ENCODE assay signal across 8 mouse cellular contexts in genomic region chr17:46436672-46437366, GRCm38 (mm10). TPM values are rescaled to one million over a fixed set of nuclear protein-coding genes. Genes with fewer than 3 reads are reported as not detected.
A peak's percentile ranks its signal among the peaks of the same experiment; 100 is the strongest.
DNase-seq lines count a peak whose midpoint lies in the region; ATAC-seq and TF ChIP-seq lines count a peak whose summit lies in the region.

No protein-coding gene starts in this region.

- no peaks in the 10 kb centered on the region for H3K36me3 ChIP-seq in lung, embryonic 14.5 days (ENCODE audit: insufficient read depth)
- no peaks in the 10 kb centered on the region for H3K36me3 ChIP-seq in forebrain, embryonic 12.5 days (replicated peaks)
- H3K36me3 ChIP-seq in midbrain, embryonic 16.5 days (ENCODE audit: control insufficient read depth, insufficient read depth, low read length), result no peaks in the 10 kb centered on the region

- H3K27me3 ChIP-seq in lung, embryonic 14.5 days (ENCODE audit: insufficient read depth, low read length), result 0 out of 2 replicates have a peak, but pooled peaks cover 9% of the 10 kb centered on the region
- peaks cover 39% of the 10 kb centered on the region for H3K27me3 ChIP-seq in forebrain, embryonic 12.5 days
- H3K27me3 ChIP-seq in midbrain, embryonic 16.5 days (ENCODE audit: control insufficient read depth, insufficient read depth, low read depth, low read length), result 0 out of 2 replicates have a peak, but pooled peaks cover 2% of the 10 kb centered on the region

- DNase-seq in lung, embryonic 14.5 days, result peak; percentile 47
- DNase-seq in lung, postnatal 14 days, result no peak
- DNase-seq in cerebellum, adult 11-12 months, result peak; percentile 53
- DNase-seq in kidney, adult 11 months, result peak; percentile 46
- DNase-seq in adipocyte (ENCODE audit: low spot score), result no peak
- no peak for DNase-seq in ovary, adult 18-20 months (ENCODE audit: low spot score)

- H3K27ac ChIP-seq in lung, embryonic 14.5 days (ENCODE audit: low read depth), result no peak overlapping the region
- no peak overlapping the region for H3K27ac ChIP-seq in forebrain, embryonic 12.5 days
- no peak overlapping the region for H3K27ac ChIP-seq in midbrain, embryonic 16.5 days (ENCODE audit: low read length)

- H3K9me3 ChIP-seq in lung, embryonic 14.5 days (ENCODE audit: low read depth, low read length), result no peaks in the 10 kb centered on the region
- no peaks in the 10 kb centered on the region for H3K9me3 ChIP-seq in forebrain, embryonic 12.5 days
- no peaks in the 10 kb centered on the region for H3K9me3 ChIP-seq in midbrain, embryonic 16.5 days (replicated peaks; ENCODE audit: control insufficient read depth, low read length, poor library complexity, severe bottlenecking)

- no peak overlapping the region for H3K4me2 ChIP-seq in lung, embryonic 14.5 days
- peak overlapping the region; percentile 10; the same call in 1 of the 2 replicates for H3K4me2 ChIP-seq in forebrain, embryonic 12.5 days
- H3K4me2 ChIP-seq in midbrain, embryonic 16.5 days (ENCODE audit: low read length), result peak overlapping the region; percentile 9; the same call in 1 of the 2 replicates

- H3K4me3 ChIP-seq in lung, embryonic 14.5 days (ENCODE audit: low read depth, low read length), result no peak overlapping the region
- no peak overlapping the region for H3K4me3 ChIP-seq in forebrain, embryonic 12.5 days (replicated peaks)
- no peak overlapping the region for H3K4me3 ChIP-seq in midbrain, embryonic 16.5 days (ENCODE audit: low read depth, low read length)

- TF ChIP-seq CTCF in lung, embryonic 14.5 days (IDR thresholded peaks at IDR 0.05; ENCODE audit: low read depth), result peak; percentile 69

- H3K9ac ChIP-seq in lung, embryonic 14.5 days, result no peak overlapping the region
- H3K9ac ChIP-seq in forebrain, embryonic 12.5 days, result no peak overlapping the region
- no peak overlapping the region for H3K9ac ChIP-seq in midbrain, embryonic 16.5 days (ENCODE audit: low read depth, low read length)

- 24% methylated on average over 23 of the region's 23 CpGs for whole genome bisulfite sequencing in lung, embryonic 14.5 days
- 28% methylated on average over 23 of the region's 23 CpGs for WGBS in forebrain, embryonic 12.5 days
- 26% methylated on average over 23 of the region's 23 CpGs for WGBS in midbrain, embryonic 16.5 days

- peak; percentile 63 for ATAC-seq in lung, embryonic 14.5 days (ENCODE audit: insufficient read depth)
- ATAC-seq in forebrain, embryonic 12.5 days (ENCODE audit: low FRiP score), result peak; percentile 62
- peak; percentile 64 for ATAC-seq in midbrain, embryonic 16.5 days

- H3K4me1 ChIP-seq in lung, embryonic 14.5 days (ENCODE audit: insufficient read depth), result no peaks in the 10 kb centered on the region
- peaks cover 15% of the 10 kb centered on the region for H3K4me1 ChIP-seq in forebrain, embryonic 12.5 days
- no peaks in the 10 kb centered on the region for H3K4me1 ChIP-seq in midbrain, embryonic 16.5 days (ENCODE audit: control insufficient read depth, insufficient read depth, low read length)

RNA-seq across cellular contexts. Expression of gene Slc22a7, which starts 1.4 kb away (rescaled TPM):
- not detected in 2 replicates for polyA plus RNA-seq in lung, embryonic 14.5 days (2014; fragmentation: Nextera tagmentation; extraction: Ambion mirVana)
- polyA plus RNA-seq in forebrain, embryonic 12.5 days (2016; fragmentation: Nextera tagmentation; extraction: Ambion mirVana), result 0.14 TPM in 1 of 2 replicates, not detected in the other
- polyA plus RNA-seq in midbrain, embryonic 16.5 days (2015; fragmentation: Nextera tagmentation; extraction: Ambion mirVana), result not detected in 2 replicates

RNA-seq across cellular contexts. Expression of gene Crip3, which starts 8.1 kb away (rescaled TPM):
- 0.41 TPM in 1 of 2 replicates, not detected in the other for polyA plus RNA-seq in lung, embryonic 14.5 days (2014; fragmentation: Nextera tagmentation; extraction: Ambion mirVana)
- polyA plus RNA-seq in forebrain, embryonic 12.5 days (2016; fragmentation: Nextera tagmentation; extraction: Ambion mirVana), result 0.79 and 0.91 TPM in 2 replicates
- 3.0 and 3.6 TPM in 2 replicates for polyA plus RNA-seq in midbrain, embryonic 16.5 days (2015; fragmentation: Nextera tagmentation; extraction: Ambion mirVana)

RNA-seq across cellular contexts. Expression of gene Ttbk1, which starts 50.7 kb away (rescaled TPM):
- 0.05 and 0.11 TPM in 2 replicates for polyA plus RNA-seq in lung, embryonic 14.5 days (2014; fragmentation: Nextera tagmentation; extraction: Ambion mirVana)
- polyA plus RNA-seq in forebrain, embryonic 12.5 days (2016; fragmentation: Nextera tagmentation; extraction: Ambion mirVana), result 4.0 and 5.0 TPM in 2 replicates
- polyA plus RNA-seq in midbrain, embryonic 16.5 days (2015; fragmentation: Nextera tagmentation; extraction: Ambion mirVana), result 4.7 and 5.5 TPM in 2 replicates

RNA-seq across cellular contexts. Expression of gene Zfp318, which starts 53.3 kb away (rescaled TPM):
- polyA plus RNA-seq in lung, embryonic 14.5 days (2014; fragmentation: Nextera tagmentation; extraction: Ambion mirVana), result 15.2 and 18.3 TPM in 2 replicates
- polyA plus RNA-seq in forebrain, embryonic 12.5 days (2016; fragmentation: Nextera tagmentation; extraction: Ambion mirVana), result 15.7 and 17.2 TPM in 2 replicates
- 15.2 and 17.5 TPM in 2 replicates for polyA plus RNA-seq in midbrain, embryonic 16.5 days (2015; fragmentation: Nextera tagmentation; extraction: Ambion mirVana)

RNA-seq across cellular contexts. Expression of gene Dnph1, which starts 59.7 kb away (rescaled TPM):
- polyA plus RNA-seq in lung, embryonic 14.5 days (2014; fragmentation: Nextera tagmentation; extraction: Ambion mirVana), result 50.3 and 60.8 TPM in 2 replicates
- 68.3 and 71.7 TPM in 2 replicates for polyA plus RNA-seq in forebrain, embryonic 12.5 days (2016; fragmentation: Nextera tagmentation; extraction: Ambion mirVana)
- polyA plus RNA-seq in midbrain, embryonic 16.5 days (2015; fragmentation: Nextera tagmentation; extraction: Ambion mirVana), result 11.1 and 11.5 TPM in 2 replicates

Comparison
In these comparisons a context has a peak if more than half of its experiments do, and no peak if none do; other contexts are left out.
1. DNase-seq: peak in lung, embryonic 14.5 days (single experiment), cerebellum, adult 11-12 months (single experiment) and kidney, adult 11 months (single experiment); none in lung, postnatal 14 days (single experiment), adipocyte (single experiment) and ovary, adult 18-20 months (single experiment).
2. Peak in every context shown above with its lines, with median percentiles within 50 percentile points of each other: ATAC-seq.